ENCODE assay signal across 8 mouse cellular contexts in genomic region chr1:59253301-59253909, GRCm38 (mm10). TPM values are rescaled to one million over a fixed set of nuclear protein-coding genes. Genes with fewer than 3 reads are reported as not detected.
DNase-seq lines count a peak whose midpoint lies in the region; ATAC-seq lines count a peak whose summit lies in the region.

No protein-coding gene starts in this region.

- no peak for ATAC-seq in cerebellum, adult (ENCODE audit: insufficient number of reproducible peaks, low FRiP score, low TSS enrichment)
- ATAC-seq in liver, embryonic 12.5 days = no peak

- peaks cover 30% of the 10 kb centered on the region for H3K27me3 ChIP-seq in liver, embryonic 12.5 days (replicated peaks)

- no peak overlapping the region for H3K9ac ChIP-seq in liver, embryonic 12.5 days

- H3K4me2 ChIP-seq in liver, embryonic 12.5 days = peak overlapping the region; percentile 50

- no peaks in the 10 kb centered on the region for H3K9me3 ChIP-seq in liver, embryonic 12.5 days (replicated peaks)

- H3K4me3 ChIP-seq in liver, embryonic 12.5 days = peak overlapping the region; percentile 11; the same call in 1 of the 2 replicates

- 13% methylated on average over 18 of the region's 18 CpGs for WGBS in liver, embryonic 12.5 days (ENCODE audit: insufficient replicate concordance)

- no peaks in the 10 kb centered on the region for H3K36me3 ChIP-seq in liver, embryonic 12.5 days

- peak; percentile 21 to 43 for DNase-seq in cerebellum, adult 18-20 months
- DNase-seq in right cerebral cortex, postnatal 10 days (ENCODE audit: low spot score in 2 of 2) = peak; percentile 31 to 33
- DNase-seq in right cerebral cortex, postnatal 14 days = no peak
- no peak for DNase-seq in thymus, adult 18-20 months
- DNase-seq in thymus, postnatal 0 days (ENCODE audit: low spot score) = no peak
- no peak for DNase-seq in layer of hippocampus, adult 11-12 months (ENCODE audit: low spot score)

- H3K4me1 ChIP-seq in liver, embryonic 12.5 days = 0 out of 2 replicates have a peak, but pooled peaks cover 9% of the 10 kb centered on the region

- no peak overlapping the region for H3K27ac ChIP-seq in liver, embryonic 12.5 days

RNA-seq across cellular contexts. Expression of gene Cdk15, which starts 3.3 kb away (rescaled TPM):
- not detected in 2 replicates for polyA plus RNA-seq in liver, embryonic 12.5 days (2016; fragmentation: Nextera tagmentation; extraction: Ambion mirVana)
- polyA plus RNA-seq in thymus, postnatal 0 days (2015; fragmentation: Nextera tagmentation; extraction: Ambion mirVana) = 1.5 and 4.4 TPM in 2 replicates

RNA-seq across cellular contexts. Expression of gene Als2, which starts 16.4 kb away (rescaled TPM):
- polyA plus RNA-seq in liver, embryonic 12.5 days (2016; fragmentation: Nextera tagmentation; extraction: Ambion mirVana) = 9.6 and 10.3 TPM in 2 replicates
- 11.9 and 14.2 TPM in 2 replicates for polyA plus RNA-seq in thymus, postnatal 0 days (2015; fragmentation: Nextera tagmentation; extraction: Ambion mirVana)

Comparison
In these comparisons a context has a peak if more than half of its experiments do, and no peak if none do; other contexts are left out.
1. DNase-seq: peak in cerebellum, adult 18-20 months (2 of 2) and right cerebral cortex, postnatal 10 days (2 of 2); none in right cerebral cortex, postnatal 14 days (single experiment), thymus, adult 18-20 months (0 of 2), thymus, postnatal 0 days (single experiment) and layer of hippocampus, adult 11-12 months (single experiment).